Mouse (Mus musculus): ENCODE measurements at regions not wholly inside any gene's neighbourhood (a gene's known extent, or its start where the extent isn't known, plus 50 kb on each side); places are given as distances from the start of the nearest gene placed in this dataset.
A peak's percentile ranks its signal among the peaks of the same experiment; 100 is the strongest.

- DNase-seq (ENCODE audit: inconsistent age in 2 of 2, low spot score in 1 of 2): peak in 1 of 2 experiments; percentile 65
Measured at GRCm38 (mm10) chr2:147927792-147928670, 118.7 kb downstream of the Foxa2 start.

GRCm38 (mm10) chr2:147926861-147927260 lies 119.9 kb downstream of the Foxa2 start:
- no peak for DNase-seq (ENCODE audit: inconsistent age in 2 of 2, low spot score in 1 of 2)

GRCm38 (mm10) chr2:147907341-147907740 lies 139.4 kb downstream of the Foxa2 start:
- DNase-seq (ENCODE audit: inconsistent age in 2 of 2, low spot score in 1 of 2): no peak

- no peak for DNase-seq (ENCODE audit: inconsistent age in 2 of 2, low spot score in 1 of 2)
Measured at GRCm38 (mm10) chr2:147905759-147906740, 140.7 kb downstream of the Foxa2 start.

GRCm38 (mm10) chr2:147905118-147905517 lies 141.7 kb downstream of the Foxa2 start:
- no peak for DNase-seq (ENCODE audit: inconsistent age in 2 of 2, low spot score in 1 of 2)

- DNase-seq (ENCODE audit: inconsistent age in 2 of 2, low spot score in 1 of 2): no peak
Measured at GRCm38 (mm10) chr2:147899236-147899635, 147.5 kb downstream of the Foxa2 start.

GRCm38 (mm10) chr2:147895691-147896090 lies 151.1 kb downstream of the Foxa2 start:
- DNase-seq (ENCODE audit: inconsistent age in 2 of 2, low spot score in 1 of 2): peak; percentile 48 to 83

GRCm38 (mm10) chr2:147894213-147894612 lies 152.6 kb downstream of the Foxa2 start:
- no peak for DNase-seq (ENCODE audit: inconsistent age in 2 of 2, low spot score in 1 of 2)

GRCm38 (mm10) chr2:147886191-147886590 lies 160.6 kb downstream of the Foxa2 start:
- no peak for DNase-seq (ENCODE audit: inconsistent age in 2 of 2, low spot score in 1 of 2)

GRCm38 (mm10) chr2:147877907-147878306 lies 168.9 kb downstream of the Foxa2 start:
- no peak for DNase-seq (ENCODE audit: inconsistent age in 2 of 2, low spot score in 1 of 2)

GRCm38 (mm10) chr2:147877543-147877904 lies 169.2 kb downstream of the Foxa2 start:
- no peak for DNase-seq (ENCODE audit: inconsistent age in 2 of 2, low spot score in 1 of 2)

- peak; percentile 5 to 67 for DNase-seq (ENCODE audit: inconsistent age in 2 of 2, low spot score in 1 of 2)
Measured at GRCm38 (mm10) chr2:147876708-147877542, 169.8 kb downstream of the Foxa2 start.

GRCm38 (mm10) chr2:147872972-147873371 lies 173.8 kb downstream of the Foxa2 start:
- DNase-seq (ENCODE audit: inconsistent age in 2 of 2, low spot score in 1 of 2): no peak

GRCm38 (mm10) chr2:147851186-147851802 lies 195.5 kb downstream of the Foxa2 start:
- no peak for DNase-seq (ENCODE audit: inconsistent age in 2 of 2, low spot score in 1 of 2)

- peak; percentile 13 to 70 for DNase-seq (ENCODE audit: inconsistent age in 2 of 2, low spot score in 1 of 2)
Measured at GRCm38 (mm10) chr2:147846968-147847749, 199.6 kb downstream of the Foxa2 start.

GRCm38 (mm10) chr2:147845256-147845655 lies 201.5 kb downstream of the Foxa2 start:
- DNase-seq (ENCODE audit: inconsistent age in 2 of 2, low spot score in 1 of 2): no peak

- no peak for DNase-seq (ENCODE audit: inconsistent age in 2 of 2, low spot score in 1 of 2)
Measured at GRCm38 (mm10) chr2:147840936-147841335, 205.8 kb downstream of the Foxa2 start.

- no peak for DNase-seq (ENCODE audit: inconsistent age in 2 of 2, low spot score in 1 of 2)
Measured at GRCm38 (mm10) chr2:147838613-147839012, 208.2 kb downstream of the Foxa2 start.

- no peak for DNase-seq (ENCODE audit: inconsistent age in 2 of 2, low spot score in 1 of 2)
Measured at GRCm38 (mm10) chr2:147830551-147830950, 216.2 kb downstream of the Foxa2 start.

Measured in adrenal gland, adult (tissue).